Mouse (Mus musculus) hindlimb bud, embryonic 11.5 days (tissue): ENCODE measurements around the gene Pdlim5.

Experiments
- DNase-seq: peaks from one replicate; pipeline ENCODE4 v3.0.0-alpha.2; 2012; ENCODE audit warnings: low read depth, low spot score; ENCODE audit errors: extremely low spot score

Pdlim5 gene

DNA sequence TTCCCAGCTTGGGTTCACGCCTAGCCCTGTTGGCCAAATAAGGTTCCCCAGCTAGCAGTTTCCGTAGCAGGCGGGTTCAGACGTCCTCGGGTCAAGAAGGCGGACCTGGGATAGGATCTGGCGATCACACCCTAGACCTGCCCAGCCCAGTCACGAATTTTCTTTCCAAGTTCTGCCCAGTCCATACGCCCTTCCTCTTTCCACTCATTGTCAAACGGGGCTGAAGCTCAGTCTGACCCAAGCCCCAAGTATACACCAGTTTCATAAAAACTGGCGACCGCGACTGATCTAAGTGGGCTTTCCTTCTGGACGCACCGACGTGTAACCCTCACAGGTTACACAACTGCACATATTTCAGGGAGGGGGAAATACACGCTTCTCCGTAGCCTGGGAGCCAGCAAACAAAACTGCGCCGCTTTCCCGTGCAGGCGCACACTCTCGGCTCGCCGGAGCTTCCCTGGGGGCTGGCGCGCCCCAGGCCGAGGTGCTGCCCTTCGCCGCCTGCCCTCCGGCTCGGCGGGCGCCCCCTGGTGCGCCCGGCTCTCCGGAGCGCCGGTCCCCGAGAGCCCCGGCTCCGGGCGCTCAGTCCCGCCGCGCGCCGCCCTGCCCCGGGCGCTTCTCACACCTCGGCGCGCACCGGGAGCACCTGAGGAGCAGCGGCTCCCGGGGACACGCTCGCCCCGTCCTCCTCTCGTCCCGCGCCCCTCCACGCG, 544 bp downstream of the Pdlim5 start:
- DNase-seq, result no peak

DNA sequence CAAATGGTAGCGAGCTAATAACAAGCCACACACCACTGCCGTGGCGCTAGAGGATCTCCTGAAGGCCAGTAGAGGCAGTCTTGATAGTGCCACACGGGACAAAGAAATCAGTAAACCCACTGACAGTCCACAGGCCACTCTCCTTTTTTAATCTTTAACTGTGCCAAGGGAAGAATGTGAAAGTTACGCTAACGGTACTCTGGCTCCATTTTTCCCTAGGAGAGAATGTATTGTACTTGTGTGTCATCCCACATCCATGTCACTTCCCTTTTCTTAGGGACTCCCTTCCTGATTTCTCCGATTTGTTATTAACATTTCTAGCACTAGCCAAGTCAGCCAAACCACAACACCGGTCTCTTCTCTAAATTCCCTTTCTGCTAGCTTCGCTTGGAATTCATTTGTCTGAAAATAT, 1.5 kb downstream of the Pdlim5 start:
- DNase-seq, result no peak

DNA sequence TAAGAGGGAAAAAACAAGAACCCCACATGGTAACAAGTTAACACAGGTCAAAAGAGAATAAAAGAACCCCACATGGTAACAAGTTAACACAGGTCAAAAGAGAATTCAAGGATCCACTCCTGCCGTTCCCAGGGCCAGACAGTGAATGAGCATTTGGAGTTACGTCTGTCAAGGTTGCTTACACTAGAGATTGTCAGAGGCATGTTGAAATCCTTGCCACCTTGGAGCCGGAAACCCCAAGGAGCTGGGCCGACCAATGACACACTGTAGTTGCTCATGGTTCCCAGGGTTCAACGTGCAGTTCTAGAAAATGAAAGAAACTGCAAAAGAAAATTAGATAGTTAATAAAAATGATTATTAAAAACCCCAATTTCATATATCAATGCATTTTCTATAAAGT, 4.0 kb downstream of the Pdlim5 start:
- DNase-seq, result no peak

DNA sequence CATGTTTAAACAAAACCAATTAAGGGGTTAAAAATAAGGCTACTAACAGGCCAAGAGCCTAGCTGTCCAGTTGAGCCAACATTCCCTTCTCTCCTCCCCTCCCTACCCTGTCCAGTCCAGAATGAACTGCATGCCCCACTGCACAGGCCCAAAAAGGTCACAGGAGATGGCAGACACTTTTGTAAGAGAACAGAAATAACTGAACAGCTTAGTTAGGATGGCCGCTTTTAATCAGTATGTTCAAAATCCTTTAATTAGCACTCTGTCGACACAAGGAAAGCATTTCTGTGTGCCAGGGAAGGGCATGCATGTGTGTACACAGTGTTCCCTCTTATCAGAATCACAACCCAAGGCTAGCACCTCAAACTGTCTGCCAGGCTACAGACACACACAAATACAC, 5.2 kb downstream of the Pdlim5 start:
- DNase-seq, result no peak

DNA sequence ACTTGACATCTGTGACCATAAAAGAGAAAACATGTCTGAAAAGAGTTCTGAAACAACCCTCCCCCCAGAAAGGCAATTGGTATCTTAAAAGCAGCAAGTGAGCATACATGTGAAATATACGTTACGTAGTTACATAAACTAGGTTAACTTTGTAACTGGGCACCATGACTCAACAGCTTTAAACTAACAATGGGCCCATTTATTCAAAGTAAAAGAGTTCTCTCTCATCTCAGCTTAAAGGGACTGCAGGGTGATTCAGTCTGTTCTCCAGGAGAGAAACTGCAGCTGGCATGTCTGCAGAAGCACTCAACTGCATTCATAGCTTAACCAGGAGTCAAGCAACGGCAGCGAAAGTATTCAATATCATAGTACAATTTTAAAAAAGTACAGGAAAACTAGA, 7.3 kb downstream of the Pdlim5 start:
- DNase-seq, result no peak

DNA sequence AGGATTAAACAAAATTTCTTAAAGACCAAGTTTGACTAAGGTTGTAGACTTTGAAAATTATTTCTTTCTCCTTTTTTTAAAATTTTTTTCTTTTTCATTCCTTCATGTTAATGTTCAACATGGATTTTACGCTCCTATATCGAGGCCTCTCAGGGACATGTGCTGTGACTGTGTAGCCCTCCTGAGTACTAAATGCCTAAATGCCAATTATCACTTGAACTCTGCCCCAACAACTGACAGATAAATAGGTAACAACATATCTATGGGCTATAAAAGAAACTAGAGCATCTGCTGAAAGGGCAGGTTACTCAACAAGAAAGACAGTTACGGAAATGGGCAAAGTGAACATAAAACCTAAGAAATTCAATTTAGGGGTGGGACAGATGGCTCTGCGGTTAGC, 9.0 kb downstream of the Pdlim5 start:
- no peak for DNase-seq

DNA sequence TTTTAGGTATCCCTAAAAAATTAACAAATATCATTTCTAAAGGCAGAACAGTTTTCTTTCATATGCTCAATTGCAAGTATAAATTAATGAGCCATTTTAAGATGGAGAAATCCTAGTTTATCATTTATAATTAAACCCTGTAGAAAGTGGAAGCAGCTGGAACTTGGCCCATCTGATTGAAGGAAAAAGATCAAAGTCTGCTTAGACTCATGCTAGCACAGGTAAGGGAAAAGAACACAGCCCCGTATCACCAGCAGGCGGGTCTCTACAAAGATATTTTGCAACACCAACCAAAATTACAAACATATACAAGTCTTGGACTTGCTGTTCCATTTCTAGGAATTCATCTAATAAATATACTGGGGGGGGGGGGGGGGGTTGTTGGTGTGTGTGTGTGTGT, 9.8 kb downstream of the Pdlim5 start:
- DNase-seq, result no peak

DNA sequence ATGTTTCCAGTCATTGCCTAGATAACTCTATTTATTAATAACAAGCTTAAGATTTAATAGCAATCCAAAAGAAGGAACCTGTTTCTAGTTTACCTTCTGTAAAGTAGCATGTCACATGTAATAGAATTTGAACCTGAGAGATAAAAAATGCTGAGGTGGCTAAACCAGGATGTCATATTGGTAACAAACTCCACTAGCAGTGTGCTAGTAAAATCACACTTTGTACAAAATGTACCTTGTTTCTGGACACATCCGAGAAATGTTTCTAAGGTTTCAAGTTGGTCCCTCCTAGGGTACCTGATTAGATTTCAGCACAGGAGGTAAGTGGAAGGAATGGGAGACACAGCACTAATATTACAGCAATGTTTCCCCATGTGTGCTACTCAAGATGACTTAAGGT, 18.9 kb downstream of the Pdlim5 start:
- DNase-seq, result no peak

DNA sequence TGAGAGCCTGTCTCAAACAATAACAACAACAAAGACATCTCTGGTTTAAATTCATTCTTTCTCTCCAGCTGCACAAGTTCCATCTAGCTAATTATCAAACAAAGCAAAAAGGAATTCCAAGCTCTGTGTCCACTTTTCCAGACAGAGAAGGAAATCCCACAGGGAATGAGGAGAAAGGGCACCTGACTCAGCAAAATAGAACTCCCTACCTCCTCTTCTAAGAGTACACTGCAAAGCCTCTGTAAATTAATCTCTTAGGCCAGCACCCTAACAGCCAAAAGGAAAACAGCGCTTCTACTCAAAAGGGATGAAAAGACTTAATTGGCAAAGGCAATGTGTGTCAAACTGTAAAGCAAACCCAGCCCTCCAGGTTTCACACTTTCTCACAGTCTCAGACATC, 20.4 kb downstream of the Pdlim5 start:
- no peak for DNase-seq

DNA sequence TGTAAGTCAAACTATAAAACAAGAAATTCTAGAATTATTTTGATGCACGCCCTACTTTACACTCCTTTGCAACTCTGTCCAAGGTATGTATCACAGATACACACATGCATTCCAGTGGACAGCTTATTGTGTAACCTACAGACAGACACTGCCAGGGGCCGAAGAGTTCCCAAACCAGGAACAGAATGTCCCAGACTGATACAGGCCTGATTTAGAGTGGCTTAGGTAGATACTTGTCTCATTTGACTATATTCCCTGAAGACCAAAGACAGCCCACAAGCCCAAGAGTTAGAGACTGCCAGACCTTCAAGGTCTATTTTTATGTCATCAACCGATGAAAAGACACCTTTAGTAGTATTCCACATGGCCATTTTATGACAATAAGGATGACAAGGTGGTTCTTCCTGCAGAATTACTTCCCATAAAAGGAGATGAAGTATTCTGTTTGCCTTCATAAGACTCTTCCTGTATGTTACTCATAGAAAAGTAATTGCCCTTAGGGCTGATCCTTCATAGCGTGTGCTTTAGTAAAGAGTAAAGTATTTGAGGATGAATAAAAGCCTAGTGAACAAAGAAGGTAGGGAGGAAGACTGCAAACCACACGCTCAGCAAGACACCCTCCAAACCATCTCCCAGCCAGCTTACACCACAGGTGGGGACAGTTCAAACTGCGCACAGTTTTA, 22.9 kb downstream of the Pdlim5 start:
- DNase-seq, result no peak

DNA sequence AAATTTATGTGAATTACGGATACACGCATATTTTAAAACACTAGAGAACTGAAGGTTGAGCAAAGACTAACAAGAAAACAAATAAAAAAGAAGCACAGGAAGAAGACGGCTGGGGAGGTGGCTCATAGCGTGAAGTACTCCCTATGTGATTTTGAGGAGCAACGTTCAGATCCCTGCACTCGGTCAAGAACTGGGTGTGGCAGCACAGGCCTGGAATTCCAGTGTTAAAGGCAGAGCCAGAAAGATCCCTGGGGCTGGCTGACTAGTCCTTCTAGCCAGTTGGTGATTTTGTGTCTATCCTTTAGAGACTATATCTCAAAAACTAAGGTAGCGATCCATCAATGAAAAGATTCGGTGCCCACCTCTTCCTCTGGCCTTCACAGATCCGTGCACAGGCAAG, 27.1 kb downstream of the Pdlim5 start:
- DNase-seq, result no peak

DNA sequence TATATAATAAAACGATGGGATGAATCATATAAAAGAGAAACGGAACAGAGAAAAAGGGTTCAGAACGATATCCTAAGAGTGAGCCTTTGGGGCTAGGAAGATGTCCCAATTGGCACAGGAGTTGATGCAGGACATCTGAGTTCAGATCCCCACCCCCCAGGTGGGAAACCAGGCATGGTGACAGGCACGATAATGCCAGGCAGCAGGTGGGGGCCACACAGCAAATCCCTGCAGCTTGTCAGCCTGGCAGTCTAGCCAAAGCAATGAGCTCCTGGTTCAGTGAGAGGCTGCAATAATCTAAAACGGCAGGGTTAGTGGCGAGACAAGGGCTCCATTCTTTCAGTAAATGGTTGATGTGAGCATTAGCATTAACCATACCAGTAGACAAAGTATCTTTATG, 33.4 kb downstream of the Pdlim5 start:
- no peak for DNase-seq

DNA sequence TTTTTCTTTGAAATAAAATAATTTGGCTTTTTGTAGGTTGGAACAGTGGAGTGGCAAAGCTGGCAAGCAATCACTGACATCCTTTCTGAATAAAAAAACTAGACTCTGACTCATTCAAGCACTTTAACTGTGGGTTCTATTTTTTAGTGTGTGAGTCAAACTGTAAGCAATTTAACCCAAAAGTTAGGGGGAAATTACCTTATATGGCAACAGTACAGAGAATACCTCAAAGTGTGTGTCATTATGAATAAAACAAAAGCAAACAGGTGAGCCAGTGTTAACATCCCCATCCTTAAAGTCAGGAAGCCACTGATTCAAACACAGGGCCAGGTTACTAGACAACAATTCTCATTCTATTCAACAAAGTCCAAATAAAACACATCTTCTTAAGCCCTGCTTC, 36.5 kb downstream of the Pdlim5 start:
- no peak for DNase-seq

DNA sequence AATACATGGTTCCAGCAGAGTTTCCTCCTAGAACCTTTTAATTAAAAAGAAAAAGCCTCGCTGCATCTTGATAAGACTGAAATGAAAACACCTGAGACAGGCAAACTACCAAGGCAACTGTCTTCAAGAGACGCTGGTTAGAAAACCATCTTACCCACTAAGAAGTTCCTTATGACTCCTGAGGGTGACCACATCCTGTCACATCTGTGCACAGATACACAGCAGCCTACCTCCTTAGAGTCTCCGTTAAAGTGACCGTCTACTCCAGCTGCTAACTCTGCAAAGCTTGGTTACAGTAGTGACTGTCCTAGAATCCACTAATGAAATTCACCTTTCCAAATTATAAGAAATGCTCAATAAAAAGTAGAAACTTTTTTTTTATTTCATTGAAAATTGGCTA, 38.8 kb downstream of the Pdlim5 start:
- no peak for DNase-seq

DNA sequence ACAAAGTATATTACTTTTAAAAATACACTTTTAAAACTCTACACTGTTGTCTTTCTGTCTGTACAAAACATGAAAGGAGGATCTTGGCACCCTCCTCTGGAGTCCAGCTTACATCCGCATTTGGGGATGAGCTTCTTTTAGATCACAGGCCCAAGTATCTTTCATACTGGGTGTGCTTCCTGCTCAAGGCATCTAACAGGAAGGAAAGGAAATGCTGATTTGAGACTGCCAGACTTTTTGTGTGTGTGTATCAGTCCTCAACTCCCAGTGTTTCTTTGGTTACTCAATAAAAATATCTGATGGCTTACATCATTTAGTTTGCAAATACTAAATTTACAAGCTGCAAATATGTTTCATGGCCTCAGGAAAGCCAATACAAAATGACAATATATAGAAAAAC, 42.3 kb downstream of the Pdlim5 start:
- DNase-seq, result no peak

DNA sequence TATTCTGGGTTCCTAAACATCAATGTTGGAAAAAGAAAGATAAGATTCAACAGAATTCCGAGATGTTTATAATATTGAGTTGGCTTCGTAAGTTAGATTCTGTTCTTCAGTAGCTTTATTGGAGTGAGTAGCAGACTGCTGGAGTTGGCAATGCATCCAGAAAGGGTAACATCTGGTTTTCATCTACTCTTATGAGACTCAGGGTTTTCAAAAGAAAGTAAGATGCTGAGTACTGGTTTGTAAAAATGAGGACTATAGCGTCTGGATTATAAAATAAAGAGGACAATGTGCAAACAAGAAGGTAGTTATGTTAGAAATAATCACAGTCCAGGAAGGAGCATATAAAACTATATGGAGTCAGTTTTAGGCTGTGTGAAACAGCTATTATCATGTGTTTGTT, 45.0 kb downstream of the Pdlim5 start:
- peak; percentile 60 for DNase-seq

DNA sequence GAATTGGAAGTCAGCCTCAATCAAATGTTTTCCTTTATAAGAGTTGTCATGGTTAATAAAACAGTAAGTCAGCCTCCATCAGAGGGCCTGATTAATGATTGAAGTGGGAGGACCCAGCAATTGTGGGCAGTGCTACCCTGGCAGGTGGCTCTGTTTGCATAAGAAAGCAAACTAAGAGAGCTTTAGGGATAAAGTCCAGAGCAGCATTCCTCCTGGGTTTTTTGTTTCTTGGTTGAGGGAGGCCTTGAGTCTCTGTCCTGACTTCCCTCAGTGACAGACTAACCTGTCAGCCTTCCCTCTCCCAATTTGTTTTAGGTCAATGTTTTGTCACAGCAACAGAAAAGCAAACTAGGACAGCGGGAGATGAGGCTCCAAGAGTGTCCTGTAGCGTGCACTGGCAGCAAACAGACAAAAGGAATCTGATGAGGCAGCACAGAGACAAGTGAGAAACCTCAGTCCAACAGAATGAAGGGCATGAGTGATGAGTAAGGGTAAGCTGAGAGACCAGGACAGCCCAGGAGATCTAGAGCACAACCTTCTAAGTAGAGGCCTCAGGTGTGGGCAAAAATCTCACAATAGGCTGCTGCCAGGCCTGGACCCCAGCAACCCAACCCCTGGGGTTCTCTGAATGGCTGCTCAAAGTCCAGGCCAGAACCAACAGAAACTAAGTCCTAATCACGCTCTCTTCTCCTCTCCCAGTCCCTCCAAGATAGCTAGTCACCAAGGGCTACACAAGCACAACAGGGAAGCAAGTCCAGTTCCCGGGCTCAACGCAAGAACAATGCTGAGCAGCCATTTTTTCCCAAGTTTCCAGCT, 46.5 kb downstream of the Pdlim5 start:
- DNase-seq, result no peak

DNA sequence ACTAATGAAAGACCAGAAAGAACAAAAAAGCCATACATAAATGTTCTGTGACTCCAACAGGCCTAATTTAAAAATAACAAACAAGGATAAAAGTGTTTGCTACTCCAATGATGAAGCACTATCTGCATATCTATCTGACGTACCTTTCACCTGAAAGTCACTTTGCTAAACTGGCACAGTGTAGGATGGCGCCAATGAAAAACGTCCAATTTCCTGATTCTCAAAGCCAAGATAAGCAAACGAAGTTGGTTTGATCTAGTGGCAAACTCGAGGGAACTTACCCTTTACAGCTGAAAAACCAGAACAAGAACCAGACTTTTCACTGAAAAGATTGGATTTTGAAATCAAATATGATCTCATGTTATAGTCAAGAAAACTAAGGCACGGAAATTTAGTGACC, 49.2 kb downstream of the Pdlim5 start:
- no peak for DNase-seq

DNA sequence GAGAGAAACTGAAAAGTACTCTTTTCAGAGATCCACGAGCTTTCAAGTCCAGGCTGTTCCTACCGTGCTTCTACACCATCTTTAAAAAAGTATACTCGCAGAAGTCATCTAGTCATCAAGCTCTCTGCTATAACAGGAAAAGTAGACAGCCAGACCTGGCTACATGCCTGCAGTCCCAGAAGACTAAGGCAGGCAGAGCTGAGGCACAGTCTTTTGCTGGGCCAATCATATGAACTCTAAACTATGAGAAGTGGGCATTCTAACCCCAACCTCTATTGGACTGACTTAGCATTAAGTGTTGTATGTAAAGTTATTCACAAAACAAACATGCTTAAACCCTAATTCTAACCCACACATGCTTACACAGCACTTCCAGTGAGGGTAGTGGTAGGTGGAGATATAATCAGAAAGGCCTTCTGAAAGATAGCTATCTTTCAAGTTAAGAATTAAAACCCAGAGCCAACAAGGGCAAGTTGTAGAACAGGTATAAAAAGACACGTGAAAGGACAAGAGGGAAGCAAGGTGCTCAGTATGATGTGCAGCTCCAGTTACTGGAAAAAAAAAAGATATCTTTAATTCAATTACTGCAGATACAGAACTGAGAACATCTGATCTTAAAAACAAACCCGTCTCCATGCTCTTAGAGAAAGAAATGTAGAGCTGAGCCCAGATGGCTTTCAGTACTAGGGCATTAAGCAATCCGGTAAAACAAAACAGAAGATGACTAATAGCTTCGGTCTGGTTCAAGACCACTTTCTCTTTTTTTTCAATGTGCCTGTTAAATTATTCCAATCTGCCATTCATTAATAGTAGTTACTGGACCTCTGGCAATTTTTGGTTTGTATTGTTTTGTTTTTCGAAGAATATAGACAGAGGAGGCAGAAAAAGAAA, 50.0 kb downstream of the Pdlim5 start:
- no peak for DNase-seq

DNA sequence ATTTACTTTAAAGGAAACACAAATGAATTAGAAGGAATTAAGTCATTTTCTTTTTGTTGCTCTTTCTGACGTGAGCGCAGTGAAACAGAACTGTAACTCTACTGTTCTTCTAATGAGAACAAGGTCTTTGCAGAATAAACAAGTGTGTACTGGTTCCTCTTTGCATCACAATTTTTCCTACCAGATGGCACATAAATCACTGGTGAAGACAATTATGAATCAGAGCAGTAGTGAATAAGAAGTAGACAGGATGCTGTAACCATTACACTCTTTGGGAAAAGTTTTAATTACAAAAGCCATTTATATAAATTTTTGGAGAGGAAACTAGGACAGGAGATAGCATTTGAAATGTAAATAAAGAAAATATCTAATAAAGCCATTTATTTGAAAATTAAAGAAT, 51.7 kb downstream of the Pdlim5 start:
- DNase-seq, result no peak

DNA sequence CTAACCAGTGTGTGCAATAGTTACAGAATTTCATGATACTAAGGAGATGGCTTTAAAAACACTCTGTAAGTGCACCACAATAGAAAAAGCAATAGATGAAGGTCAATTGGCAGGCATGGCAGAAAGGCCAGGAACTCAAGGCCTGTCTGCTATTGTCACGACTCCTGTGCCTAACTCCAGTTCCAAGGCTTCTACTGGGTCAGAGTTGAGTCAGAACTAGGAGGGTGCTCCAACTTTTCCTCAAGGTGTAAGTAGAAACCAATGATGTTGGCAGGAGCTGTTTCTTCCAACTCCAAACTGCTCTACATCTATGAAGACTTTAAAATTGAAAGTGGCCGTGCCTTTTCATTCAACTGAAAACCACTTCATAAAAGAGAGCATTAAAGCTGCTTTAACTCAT, 54.8 kb downstream of the Pdlim5 start:
- no peak for DNase-seq
